Comparison of ENCODE assay signal across 23 mouse cellular contexts in the genomic region with DNA sequence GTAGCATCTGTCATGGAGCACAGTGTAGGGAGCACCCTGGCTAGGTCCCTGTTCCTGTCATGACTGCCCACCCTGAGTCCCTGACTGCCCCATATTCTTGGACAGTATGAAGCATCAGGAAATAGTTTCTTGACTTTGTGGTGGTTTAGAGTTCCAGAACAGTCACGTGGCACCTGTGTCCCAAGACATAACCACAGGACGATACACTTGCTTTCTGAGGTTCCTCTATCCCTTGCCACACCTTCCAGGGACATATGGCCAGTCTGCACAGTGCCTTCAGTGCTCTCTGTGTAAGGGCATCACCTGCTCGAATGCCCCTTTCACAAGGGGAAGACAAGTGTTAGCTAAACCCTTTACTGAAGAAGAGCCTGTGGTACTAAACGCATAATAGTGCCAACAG. TPM values are rescaled to one million over a fixed set of nuclear protein-coding genes. Genes with fewer than 3 reads are reported as not detected.
DNase-seq lines count a peak whose midpoint lies in the region; ATAC-seq and TF ChIP-seq lines count a peak whose summit lies in the region.
"Had no signal": no experiment of that assay in that cellular context is flagged by ENCODE, and none has a peak within 500 bp of the region (broad histone marks: within the 10 kb centered on the region; RNA-seq: fewer than 3 reads in every experiment).

No protein-coding gene starts in this region.

- H3K4me1 ChIP-seq in MEL (ENCODE audit: control insufficient read depth in 1 of 2, insufficient read depth in 2 of 2, low read length in 2 of 2) = 0 out of 4 replicates have a peak, but pooled peaks cover 0 to 5% of the 10 kb centered on the region in 2 experiments
- H3K4me1 ChIP-seq in hindbrain, embryonic 10.5 days (replicated peaks) = no peaks in the 10 kb centered on the region
- H3K4me1 ChIP-seq: embryonic facial prominence, embryonic 13.5 days; forebrain, embryonic 13.5 days; heart, embryonic 12.5 days; hindbrain, embryonic 13.5 days had no signal

- TF ChIP-seq CTCF in MEL (IDR thresholded peaks at IDR 0.05 in 2 of 3, conservative IDR thresholded peaks at IDR 0.05 in 1 of 3; ENCODE audit: control insufficient read depth in 1 of 3, insufficient read depth in 1 of 3, low read depth in 2 of 3, low read length in 3 of 3, poor library complexity in 1 of 3, severe bottlenecking in 1 of 3) = no peak

- no peak overlapping the region for H3K9ac ChIP-seq in MEL (ENCODE audit: control insufficient read depth, low read depth, low read length, poor library complexity, severe bottlenecking)
- H3K9ac ChIP-seq: embryonic facial prominence, embryonic 13.5 days; forebrain, embryonic 13.5 days; forebrain, postnatal 0 days; heart, embryonic 12.5 days; hindbrain, embryonic 13.5 days had no signal

- 88% methylated on average over 4 of the region's 4 CpGs for WGBS in hindbrain, embryonic 10.5 days

- TF ChIP-seq POLR2A in MEL (IDR thresholded peaks at IDR 0.05; ENCODE audit: control insufficient read depth in 1 of 2, insufficient read depth in 1 of 2, low read depth in 1 of 2, low read length in 2 of 2, poor library complexity in 1 of 2) = no peak

- no peaks in the 10 kb centered on the region; a peak in 1 of 4 replicates for H3K27me3 ChIP-seq in MEL (ENCODE audit: control insufficient read depth in 1 of 2, insufficient read depth in 2 of 2, low read length in 2 of 2)
- no peaks in the 10 kb centered on the region for H3K27me3 ChIP-seq in hindbrain, embryonic 10.5 days (ENCODE audit: insufficient read depth, poor library complexity, severe bottlenecking)
- H3K27me3 ChIP-seq: embryonic facial prominence, embryonic 13.5 days; forebrain, embryonic 13.5 days; hindbrain, embryonic 13.5 days had no signal

- DNase-seq in 416B (ENCODE audit: low read depth) = peak; percentile 84
- no peak for DNase-seq in MEL (ENCODE audit: low read depth, low spot score)
- DNase-seq in hindbrain, embryonic 10.5 days (ENCODE audit: low spot score) = no peak
- DNase-seq in urinary bladder, postnatal 14 days (ENCODE audit: low spot score) = no peak
- DNase-seq: adrenal gland, adult 2 months; adrenal gland, postnatal 25 days; cerebellum, adult 11-12 months; cerebellum, adult 9-10 months; cerebellum, postnatal 25 days; forebrain, postnatal 0 days; gastrocnemius, postnatal 14 days had no signal

- TF ChIP-seq EP300 in MEL (IDR thresholded peaks at IDR 0.05; ENCODE audit: low read depth in 1 of 2, low read length in 2 of 2) = no peak

- TF ChIP-seq RAD21 in MEL (IDR thresholded peaks at IDR 0.05; ENCODE audit: low read depth, low read length) = no peak

- H3K79me2 ChIP-seq in MEL (ENCODE audit: control insufficient read depth, insufficient read depth, low read length, poor library complexity) = no peaks in the 10 kb centered on the region

- no peak overlapping the region for H3K27ac ChIP-seq in MEL (ENCODE audit: control insufficient read depth, low read depth, low read length)
- no peak overlapping the region for H3K27ac ChIP-seq in hindbrain, embryonic 10.5 days
- H3K27ac ChIP-seq: embryonic facial prominence, embryonic 13.5 days; forebrain, embryonic 13.5 days; hindbrain, embryonic 13.5 days; hindbrain, postnatal 0 days had no signal

- no peaks in the 10 kb centered on the region for H3K9me3 ChIP-seq in MEL (replicated peaks; ENCODE audit: insufficient read depth, low read length)
- H3K9me3 ChIP-seq in hindbrain, embryonic 10.5 days = 0 out of 2 replicates have a peak, but pooled peaks cover under 1% of the 10 kb centered on the region
- H3K9me3 ChIP-seq: embryonic facial prominence, embryonic 13.5 days; forebrain, embryonic 13.5 days; heart, embryonic 12.5 days; hindbrain, embryonic 13.5 days had no signal

- H3K4me3 ChIP-seq in MEL (ENCODE audit: control insufficient read depth in 1 of 2, insufficient read depth in 1 of 2, low read depth in 2 of 2, low read length in 2 of 2) = no peak overlapping the region
- no peak overlapping the region for H3K4me3 ChIP-seq in hindbrain, embryonic 10.5 days
- H3K4me3 ChIP-seq: embryonic facial prominence, embryonic 13.5 days; forebrain, embryonic 13.5 days; heart, embryonic 12.5 days; hindbrain, embryonic 13.5 days had no signal

- ATAC-seq in granulocyte monocyte progenitor cell, adult 5-6 weeks (replicated peaks; ENCODE audit: poor library complexity, severe bottlenecking) = peak; percentile 96
- 0 out of 2 replicates have a peak, but pooled peaks have one; percentile 25 for ATAC-seq in monocyte, adult 5-6 weeks (replicated peaks; ENCODE audit: insufficient number of reproducible peaks, low FRiP score, low TSS enrichment, poor library complexity, severe bottlenecking)
- ATAC-seq: forebrain, embryonic 13.5 days; forebrain, postnatal 0 days; hindbrain, postnatal 0 days had no signal

- no peaks in the 10 kb centered on the region for H3K36me3 ChIP-seq in MEL (ENCODE audit: control insufficient read depth in 1 of 2, insufficient read depth in 2 of 2, low read length in 2 of 2)
- no peaks in the 10 kb centered on the region for H3K36me3 ChIP-seq in hindbrain, embryonic 10.5 days
- H3K36me3 ChIP-seq: embryonic facial prominence, embryonic 13.5 days; heart, embryonic 12.5 days; hindbrain, embryonic 13.5 days had no signal

TF ChIP-seq in MEL, 35 proteins besides CTCF, POLR2A, EP300 and RAD21:
- TF ChIP-seq POLR2AphosphoS2 (IDR thresholded peaks at IDR 0.05; ENCODE audit: low read length) (no peak), USF1 (IDR thresholded peaks at IDR 0.05; ENCODE audit: low read depth, low read length) (peak; percentile 60; the same call in 1 of the 2 replicates)

RNA-seq across cellular contexts. Expression of a gene that starts 16.4 kb away (rescaled TPM):
- not detected in 2 replicates for total RNA-seq in MEL (2012; rRNA removed)
- not detected for polyA plus RNA-seq in MEL (2012; ENCODE audit: insufficient read depth in 1 of 2, insufficient read length in 2 of 2, low read depth in 1 of 2, low replicate concordance in 2 of 2, missing spikeins in 1 of 2)
- total RNA-seq in granulocyte monocyte progenitor cell, adult 5-6 weeks (2014; fragmentation: Nextera tagmentation) = not detected in 2 replicates
- total RNA-seq in granulocyte monocyte progenitor cell, adult 5-6 weeks (2017) = not detected in 2 replicates
- not detected in 3 replicates for total RNA-seq in monocyte, adult 5-6 weeks (2017)
- not detected in 2 replicates for polyA plus RNA-seq in hindbrain, embryonic 10.5 days (2016; fragmentation: Nextera tagmentation; extraction: Ambion mirVana)
- total RNA-seq: adrenal gland, adult 2 months; adrenal gland, postnatal 25 days; forebrain, postnatal 0 days; gastrocnemius, adult 18-20 months; gastrocnemius, postnatal 14 days; heart, adult 8-10 months; heart, postnatal 25 days; hindbrain, postnatal 0 days had no signal
- polyA plus RNA-seq: embryonic facial prominence, embryonic 13.5 days; forebrain, embryonic 13.5 days; forebrain, postnatal 0 days; heart, embryonic 12.5 days; heart, embryonic 16.5 days; hindbrain, embryonic 13.5 days; hindbrain, postnatal 0 days had no signal

RNA-seq across cellular contexts. Expression of a gene that starts 17.3 kb away (rescaled TPM):
- total RNA-seq in MEL (2012; rRNA removed) = 0.08 and 0.13 TPM in 2 replicates
- under 1 TPM in 1 of 2 experiments, not detected in 1; 0.11 TPM for polyA plus RNA-seq in MEL (2012; ENCODE audit: insufficient read depth in 1 of 2, insufficient read length in 2 of 2, low read depth in 1 of 2, low replicate concordance in 2 of 2, missing spikeins in 1 of 2)
- total RNA-seq in granulocyte monocyte progenitor cell, adult 5-6 weeks (2014; fragmentation: Nextera tagmentation) = 13.1 and 18.0 TPM in 2 replicates
- total RNA-seq in granulocyte monocyte progenitor cell, adult 5-6 weeks (2017) = 2.6 and 3.7 TPM in 2 replicates
- total RNA-seq in monocyte, adult 5-6 weeks (2017) = 0.39 TPM in 1 of 3 replicates, not detected in the others
- 0.06 TPM in 1 of 2 replicates, not detected in the other for polyA plus RNA-seq in hindbrain, embryonic 10.5 days (2016; fragmentation: Nextera tagmentation; extraction: Ambion mirVana)
- total RNA-seq: adrenal gland, adult 2 months; adrenal gland, postnatal 25 days; forebrain, postnatal 0 days; gastrocnemius, adult 18-20 months; gastrocnemius, postnatal 14 days; heart, adult 8-10 months; heart, postnatal 25 days had no signal
- polyA plus RNA-seq: adrenal gland, adult 2 months; embryonic facial prominence, embryonic 13.5 days; forebrain, embryonic 13.5 days; forebrain, postnatal 0 days; gonadal fat pad, adult 2 months; heart, embryonic 12.5 days; heart, embryonic 16.5 days had no signal

RNA-seq across cellular contexts. Expression of a gene that starts 26.2 kb away (rescaled TPM):
- total RNA-seq in MEL (2012; rRNA removed) = 24.9 and 30.2 TPM in 2 replicates
- polyA plus RNA-seq in MEL (2012; ENCODE audit: insufficient read depth in 1 of 2, insufficient read length in 2 of 2, low read depth in 1 of 2, low replicate concordance in 2 of 2, missing spikeins in 1 of 2) = 10 to 100 TPM; 27.6 to 57.4 TPM
- total RNA-seq in granulocyte monocyte progenitor cell, adult 5-6 weeks (2014; fragmentation: Nextera tagmentation) = 36.4 and 50.2 TPM in 2 replicates
- total RNA-seq in granulocyte monocyte progenitor cell, adult 5-6 weeks (2017) = 35.5 and 39.5 TPM in 2 replicates
- 6.3 to 14.3 TPM (median 9.2 TPM) in 3 replicates for total RNA-seq in monocyte, adult 5-6 weeks (2017)
- polyA plus RNA-seq in hindbrain, embryonic 10.5 days (2016; fragmentation: Nextera tagmentation; extraction: Ambion mirVana) = 0.14 and 0.61 TPM in 2 replicates
- total RNA-seq: adrenal gland, postnatal 25 days; gastrocnemius, adult 18-20 months; gastrocnemius, postnatal 14 days; heart, postnatal 25 days had no signal
- polyA plus RNA-seq: forebrain, postnatal 0 days; hindbrain, postnatal 0 days had no signal

RNA-seq across cellular contexts. Expression of a gene that starts 37.4 kb away (rescaled TPM):
- total RNA-seq in MEL (2012; rRNA removed) = not detected in 2 replicates
- polyA plus RNA-seq in MEL (2012; ENCODE audit: insufficient read depth in 1 of 2, insufficient read length in 2 of 2, low read depth in 1 of 2, low replicate concordance in 2 of 2, missing spikeins in 1 of 2) = not detected
- not detected in 2 replicates for total RNA-seq in granulocyte monocyte progenitor cell, adult 5-6 weeks (2014; fragmentation: Nextera tagmentation)
- total RNA-seq in granulocyte monocyte progenitor cell, adult 5-6 weeks (2017) = not detected in 2 replicates
- not detected in 3 replicates for total RNA-seq in monocyte, adult 5-6 weeks (2017)
- polyA plus RNA-seq in hindbrain, embryonic 10.5 days (2016; fragmentation: Nextera tagmentation; extraction: Ambion mirVana) = not detected in 2 replicates
- total RNA-seq: adrenal gland, adult 2 months; adrenal gland, postnatal 25 days; forebrain, postnatal 0 days; gastrocnemius, adult 18-20 months; gastrocnemius, postnatal 14 days; heart, adult 8-10 months; heart, postnatal 25 days; hindbrain, postnatal 0 days had no signal
- polyA plus RNA-seq: adrenal gland, adult 2 months; embryonic facial prominence, embryonic 13.5 days; forebrain, embryonic 13.5 days; forebrain, postnatal 0 days; heart, embryonic 12.5 days; heart, embryonic 16.5 days; hindbrain, embryonic 13.5 days; hindbrain, postnatal 0 days had no signal

RNA-seq across cellular contexts. Expression of a gene that starts 52.0 kb away (rescaled TPM):
- total RNA-seq in MEL (2012; rRNA removed) = not detected in 2 replicates
- polyA plus RNA-seq in MEL (2012; ENCODE audit: insufficient read depth in 1 of 2, insufficient read length in 2 of 2, low read depth in 1 of 2, low replicate concordance in 2 of 2, missing spikeins in 1 of 2) = not detected
- not detected in 2 replicates for total RNA-seq in granulocyte monocyte progenitor cell, adult 5-6 weeks (2014; fragmentation: Nextera tagmentation)
- total RNA-seq in granulocyte monocyte progenitor cell, adult 5-6 weeks (2017) = not detected in 2 replicates
- total RNA-seq in monocyte, adult 5-6 weeks (2017) = not detected in 3 replicates
- 1.1 TPM in 1 of 2 replicates, not detected in the other for polyA plus RNA-seq in hindbrain, embryonic 10.5 days (2016; fragmentation: Nextera tagmentation; extraction: Ambion mirVana)
- total RNA-seq: adrenal gland, adult 2 months; adrenal gland, postnatal 25 days; forebrain, postnatal 0 days; gastrocnemius, adult 18-20 months; gastrocnemius, postnatal 14 days; heart, adult 8-10 months; heart, postnatal 25 days; hindbrain, postnatal 0 days had no signal
- polyA plus RNA-seq: embryonic facial prominence, embryonic 13.5 days; heart, embryonic 12.5 days had no signal
